Mouse (Mus musculus): ENCODE results near the gene Fzr1. TPM values are rescaled to one million over a fixed set of nuclear protein-coding genes. Genes with fewer than 3 reads are reported as not detected.

Gene Fzr1
- polyA plus RNA-seq, 1 experiment from 2014 or later, result 138 TPM

GRCm38 (mm10) chr10:81379809-81380378, 1.6 kb upstream of the Fzr1 start:
- Histone ChIP-seq H3K9ac (ENCODE audit: low read depth, low read length) (peak overlapping the region; percentile 75), H3K27ac (ENCODE audit: low read length) (peak overlapping the region; percentile 100), H3K4me3 (ENCODE audit: low read depth, low read length) (0 out of 2 replicates have a peak overlapping the region, but pooled peaks have one; percentile 69)

GRCm38 (mm10) chr10:81379183-81379553, 852 bp upstream of the Fzr1 start:
- H3K4me3 ChIP-seq (ENCODE audit: low read depth, low read length), result peak overlapping the region; percentile 69
- peak overlapping the region; percentile 75 for H3K9ac ChIP-seq (ENCODE audit: low read depth, low read length)

More at GRCm38 (mm10) chr10:81379809-81380378, 1.6 kb upstream of the Fzr1 start:
- Histone ChIP-seq H3K4me1 (ENCODE audit: control insufficient read depth, low read depth, low read length) (peaks cover 66% of the 10 kb centered on the region), H3K4me2 (ENCODE audit: low read depth, low read length) (peak overlapping the region; percentile 83), H3K9me3 (replicated peaks; ENCODE audit: control insufficient read depth, low read length) (no peaks in the 10 kb centered on the region), H3K27me3 (ENCODE audit: control insufficient read depth, insufficient read depth, low read depth, low read length) (no peaks in the 10 kb centered on the region), H3K36me3 (ENCODE audit: control insufficient read depth, insufficient read depth) (peaks cover 15% of the 10 kb centered on the region)
- no peak for ATAC-seq (ENCODE audit: low read depth)
- 50% methylated on average over 6 of the region's 6 CpGs for WGBS (ENCODE audit: insufficient replicate concordance)

GRCm38 (mm10) chr10:81378553-81379182, 352 bp upstream of the Fzr1 start:
- Histone ChIP-seq H3K27me3 (ENCODE audit: control insufficient read depth, insufficient read depth, low read depth, low read length) (no peaks in the 10 kb centered on the region), H3K27ac (ENCODE audit: low read length) (peak overlapping the region; percentile 100), H3K36me3 (ENCODE audit: control insufficient read depth, insufficient read depth) (peaks cover 26% of the 10 kb centered on the region), H3K9me3 (replicated peaks; ENCODE audit: control insufficient read depth, low read length) (no peaks in the 10 kb centered on the region), H3K4me3 (ENCODE audit: low read depth, low read length) (peak overlapping the region; percentile 85), H3K9ac (ENCODE audit: low read depth, low read length) (peak overlapping the region; percentile 75), H3K4me2 (ENCODE audit: low read depth, low read length) (peak overlapping the region; percentile 83), H3K4me1 (ENCODE audit: control insufficient read depth, low read depth, low read length) (peaks cover 69% of the 10 kb centered on the region)
- WGBS (ENCODE audit: insufficient replicate concordance), result under 1% methylated on average over 44 of the region's 46 CpGs
- peak; percentile 84 for ATAC-seq (ENCODE audit: low read depth)

More at GRCm38 (mm10) chr10:81379183-81379553, 852 bp upstream of the Fzr1 start:
- Histone ChIP-seq H3K27ac (ENCODE audit: low read length) (peak overlapping the region; percentile 100), H3K27me3 (ENCODE audit: control insufficient read depth, insufficient read depth, low read depth, low read length) (no peaks in the 10 kb centered on the region), H3K4me2 (ENCODE audit: low read depth, low read length) (peak overlapping the region; percentile 83), H3K36me3 (ENCODE audit: control insufficient read depth, insufficient read depth) (peaks cover 21% of the 10 kb centered on the region), H3K4me1 (ENCODE audit: control insufficient read depth, low read depth, low read length) (peaks cover 66% of the 10 kb centered on the region), H3K9me3 (replicated peaks; ENCODE audit: control insufficient read depth, low read length) (no peaks in the 10 kb centered on the region)
- WGBS (ENCODE audit: insufficient replicate concordance), result 54% methylated on average over 3 of the region's 3 CpGs
- ATAC-seq (ENCODE audit: low read depth), result no peak

DNA sequence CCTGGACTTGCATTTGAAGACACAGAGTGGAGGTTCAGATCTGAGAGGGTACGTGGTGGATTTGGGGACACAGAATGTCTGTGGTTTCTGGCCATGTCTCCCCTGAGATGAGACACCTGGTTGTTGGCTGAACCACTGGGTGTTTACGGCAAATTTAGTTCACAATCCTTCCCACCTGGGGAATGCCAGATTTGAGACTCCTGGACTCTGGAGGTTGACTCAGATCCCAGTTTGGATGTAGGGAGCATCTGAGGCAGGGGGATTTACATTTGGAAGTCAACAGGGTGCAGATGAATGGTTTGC, 1.0 kb downstream of the Fzr1 start:
- Histone ChIP-seq H3K4me2 (ENCODE audit: low read depth, low read length) (peak overlapping the region; percentile 71), H3K4me3 (ENCODE audit: low read depth, low read length) (peak overlapping the region; percentile 85), H3K27me3 (ENCODE audit: control insufficient read depth, insufficient read depth, low read depth, low read length) (no peaks in the 10 kb centered on the region), H3K9ac (ENCODE audit: low read depth, low read length) (peak overlapping the region; percentile 98), H3K4me1 (ENCODE audit: control insufficient read depth, low read depth, low read length) (peaks cover 63% of the 10 kb centered on the region), H3K36me3 (ENCODE audit: control insufficient read depth, insufficient read depth) (peaks cover 39% of the 10 kb centered on the region), H3K9me3 (replicated peaks; ENCODE audit: control insufficient read depth, low read length) (no peaks in the 10 kb centered on the region), H3K27ac (ENCODE audit: low read length) (peak overlapping the region; percentile 88)
- no peak for ATAC-seq (ENCODE audit: low read depth)
- WGBS (ENCODE audit: insufficient replicate concordance), result 44% methylated on average over 2 of the region's 2 CpGs

- Histone ChIP-seq H3K4me2 (ENCODE audit: low read depth, low read length) (peak overlapping the region; percentile 71), H3K4me3 (ENCODE audit: low read depth, low read length) (peak overlapping the region; percentile 85), H3K4me1 (ENCODE audit: control insufficient read depth, low read depth, low read length) (peaks cover 60% of the 10 kb centered on the region), H3K9me3 (replicated peaks; ENCODE audit: control insufficient read depth, low read length) (no peaks in the 10 kb centered on the region), H3K36me3 (ENCODE audit: control insufficient read depth, insufficient read depth) (peaks cover 43% of the 10 kb centered on the region), H3K9ac (ENCODE audit: low read depth, low read length) (peak overlapping the region; percentile 98), H3K27ac (ENCODE audit: low read length) (peak overlapping the region; percentile 88), H3K27me3 (ENCODE audit: control insufficient read depth, insufficient read depth, low read depth, low read length) (no peaks in the 10 kb centered on the region)
- WGBS (ENCODE audit: insufficient replicate concordance), result 34% methylated on average over 6 of the region's 6 CpGs
- ATAC-seq (ENCODE audit: low read depth), result peak; percentile 12
These were observed 1.6 kb downstream of the Fzr1 start for GRCm38 (mm10) chr10:81376561-81377361.

- peak overlapping the region; percentile 85 for H3K4me3 ChIP-seq (ENCODE audit: low read depth, low read length)
- H3K27ac ChIP-seq (ENCODE audit: low read length), result peak overlapping the region; percentile 88; the same call in 1 of the 2 replicates
- H3K9ac ChIP-seq (ENCODE audit: low read depth, low read length), result peak overlapping the region; percentile 15
- H3K4me1 ChIP-seq (ENCODE audit: control insufficient read depth, low read depth, low read length), result peaks cover 46% of the 10 kb centered on the region
- peaks cover 58% of the 10 kb centered on the region for H3K36me3 ChIP-seq (ENCODE audit: control insufficient read depth, insufficient read depth)
- H3K27me3 ChIP-seq (ENCODE audit: control insufficient read depth, insufficient read depth, low read depth, low read length), result no peaks in the 10 kb centered on the region
- 88% methylated on average over 10 of the region's 10 CpGs for WGBS (ENCODE audit: insufficient replicate concordance)
- H3K9me3 ChIP-seq (replicated peaks; ENCODE audit: control insufficient read depth, low read length), result no peaks in the 10 kb centered on the region
- no peak for ATAC-seq (ENCODE audit: low read depth)
- peak overlapping the region; percentile 71 for H3K4me2 ChIP-seq (ENCODE audit: low read depth, low read length)
These were observed 3.0 kb downstream of the Fzr1 start for GRCm38 (mm10) chr10:81375322-81375721.

DNA sequence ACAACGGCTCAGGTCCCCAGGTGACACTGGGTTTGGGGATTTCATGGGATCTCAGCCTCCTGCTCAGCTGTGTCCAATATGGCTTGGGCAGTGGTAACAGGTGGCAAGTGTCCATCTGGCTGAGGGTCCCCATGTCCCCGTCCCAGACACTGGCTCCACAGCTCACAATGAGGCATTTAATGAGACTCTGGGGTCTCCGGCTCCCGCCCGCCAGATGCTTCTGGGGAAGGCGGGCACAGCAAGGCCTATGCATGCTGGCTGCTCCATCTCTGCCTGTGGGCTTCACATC, 11.2 kb downstream of the Fzr1 start:
- Histone ChIP-seq H3K4me2 (ENCODE audit: low read depth, low read length) (no peak overlapping the region), H3K27me3 (ENCODE audit: control insufficient read depth, insufficient read depth, low read depth, low read length) (no peaks in the 10 kb centered on the region), H3K9me3 (replicated peaks; ENCODE audit: control insufficient read depth, low read length) (no peaks in the 10 kb centered on the region), H3K4me1 (ENCODE audit: control insufficient read depth, low read depth, low read length) (peaks cover 51% of the 10 kb centered on the region), H3K9ac (ENCODE audit: low read depth, low read length) (no peak overlapping the region), H3K27ac (ENCODE audit: low read length) (no peak overlapping the region), H3K4me3 (ENCODE audit: low read depth, low read length) (no peak overlapping the region), H3K36me3 (ENCODE audit: control insufficient read depth, insufficient read depth) (peaks cover 67% of the 10 kb centered on the region)
- ATAC-seq (ENCODE audit: low read depth), result no peak
- 83% methylated on average over 6 of the region's 6 CpGs for WGBS (ENCODE audit: insufficient replicate concordance)

- ATAC-seq (ENCODE audit: low read depth), result peak; percentile 1; the same call in 1 of the 2 replicates
- H3K9ac ChIP-seq (ENCODE audit: low read depth, low read length), result no peak overlapping the region
- H3K9me3 ChIP-seq (replicated peaks; ENCODE audit: control insufficient read depth, low read length), result no peaks in the 10 kb centered on the region
- no peak overlapping the region for H3K4me2 ChIP-seq (ENCODE audit: low read depth, low read length)
- WGBS (ENCODE audit: insufficient replicate concordance), result 62% methylated on average over 6 of the region's 6 CpGs
- no peak overlapping the region for H3K4me3 ChIP-seq (ENCODE audit: low read depth, low read length)
- H3K4me1 ChIP-seq (ENCODE audit: control insufficient read depth, low read depth, low read length), result peaks cover 56% of the 10 kb centered on the region
- peaks cover 62% of the 10 kb centered on the region for H3K36me3 ChIP-seq (ENCODE audit: control insufficient read depth, insufficient read depth)
- peak overlapping the region; percentile 78 for H3K27ac ChIP-seq (ENCODE audit: low read length)
- no peaks in the 10 kb centered on the region for H3K27me3 ChIP-seq (ENCODE audit: control insufficient read depth, insufficient read depth, low read depth, low read length)
These were observed 11.7 kb downstream of the Fzr1 start for GRCm38 (mm10) chr10:81366477-81367206.

Data from liver, embryonic 16.5 days (tissue).